Mouse (Mus musculus): ENCODE measurements around the gene Cgas.

DNA sequence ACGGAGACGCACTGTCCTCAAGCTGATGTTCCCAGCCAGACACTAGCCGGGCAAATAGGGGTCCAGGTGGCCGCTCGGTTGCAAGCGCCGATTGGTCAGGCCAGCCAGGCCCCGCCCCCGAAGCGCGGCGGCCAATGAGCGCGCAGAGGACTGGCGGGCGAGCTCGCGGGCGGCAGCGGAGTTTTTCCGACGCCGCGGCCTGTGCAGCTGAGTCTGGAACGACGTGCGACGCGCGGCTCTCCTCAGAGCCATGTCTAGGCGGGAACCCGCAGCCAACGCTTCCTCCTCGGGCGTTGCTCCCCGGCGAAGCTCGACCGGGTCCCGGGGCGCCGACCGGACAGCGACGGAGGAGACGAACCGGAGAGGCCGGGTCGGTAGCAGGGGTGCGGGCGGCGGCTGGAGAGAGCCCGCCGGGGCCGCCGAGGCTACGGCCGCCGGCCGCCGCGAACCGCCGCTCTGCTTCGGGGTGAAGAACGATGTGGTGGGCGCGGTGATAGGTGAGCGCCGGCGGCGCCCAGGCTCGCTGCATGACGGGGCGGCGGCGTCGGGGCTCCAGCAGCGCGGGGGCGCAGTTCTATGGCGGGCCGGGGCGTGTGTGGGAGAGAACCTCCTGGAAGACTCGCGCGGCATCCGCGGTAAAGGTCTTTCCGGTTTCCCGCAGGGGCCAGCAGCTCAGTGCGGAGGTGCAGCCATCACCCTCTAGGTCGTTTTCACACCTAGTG, 47.2 kb downstream of the Cgas start, which contains the start of gene Ddx43:
- TF ChIP-seq CTCF (IDR thresholded peaks at IDR 0.05; ENCODE audit: low read depth) = no peak
- TF ChIP-seq EP300 (IDR thresholded peaks at IDR 0.05; ENCODE audit: low read depth) = no peak
